Mouse (Mus musculus): ENCODE measurements around the gene Lipi. TPM values are rescaled to one million over a fixed set of nuclear protein-coding genes. Genes with fewer than 3 reads are reported as not detected.

Lipi gene
- not detected in 2 replicates for polyA plus RNA-seq (2015; fragmentation: Nextera tagmentation; extraction: Ambion mirVana)

DNA sequence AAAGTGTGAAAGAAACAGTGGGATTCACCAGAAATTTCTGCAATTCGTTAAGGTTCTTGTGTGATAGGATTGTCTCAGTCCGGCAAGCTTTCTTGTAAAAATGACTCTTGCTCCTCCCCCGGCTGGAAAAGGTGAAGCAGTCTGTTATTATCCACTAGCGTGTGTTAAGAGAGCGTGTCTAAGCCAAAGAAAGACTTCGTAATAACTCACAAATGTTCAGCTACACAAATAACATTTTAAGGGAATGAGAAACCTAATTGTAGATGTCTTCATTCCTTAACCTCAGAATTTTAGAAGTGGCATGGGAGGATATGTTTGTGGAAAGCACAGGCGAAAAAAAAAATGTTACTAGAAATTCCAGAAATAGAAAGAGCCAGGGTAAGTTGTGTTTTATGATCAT lies at the start of gene Lipi:
TSS of gene Lipi (minus strand) at position 101 of the 400 bp plus-strand sequence.
- Histone ChIP-seq H3K4me3 (no peak within 1 kb of the TSS), H3K27ac (no peak within 1 kb of the TSS), H3K4me2 (no peak within 1 kb of the TSS), H3K9ac (no peak within 1 kb of the TSS), H3K4me1 (no peaks in the 10 kb centered on the region), H3K27me3 (replicated peaks) (no peaks in the 10 kb centered on the region), H3K9me3 (no peaks in the 10 kb centered on the region), H3K36me3 (replicated peaks) (no peaks in the 10 kb centered on the region)
- ATAC-seq (replicated peaks), result no peak
- WGBS, result 59% methylated on average over 7 of the region's 7 CpGs

DNA sequence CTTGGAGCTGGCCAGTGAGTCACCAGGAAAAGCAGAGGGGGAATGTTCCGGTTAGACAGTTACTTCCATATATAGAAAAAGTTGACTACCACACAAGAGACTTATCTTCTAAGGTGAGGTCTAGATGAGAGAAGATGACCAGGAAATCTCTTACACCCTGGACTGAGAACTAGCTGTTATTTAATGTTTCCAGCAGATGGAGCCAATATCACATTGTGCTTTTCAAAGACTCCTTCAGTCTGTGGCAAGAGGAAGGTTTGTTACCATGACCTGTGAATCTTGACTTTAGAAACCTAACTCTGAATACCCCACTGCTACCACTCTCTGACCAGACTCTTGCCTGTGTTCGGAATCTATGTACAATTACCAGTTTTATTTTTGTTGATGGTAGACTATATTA lies 42.0 kb upstream of the Lipi start:
- H3K9ac ChIP-seq, result no peak overlapping the region
- no peak for ATAC-seq (replicated peaks)
- no peaks in the 10 kb centered on the region for H3K27me3 ChIP-seq (replicated peaks)
- H3K9me3 ChIP-seq, result no peaks in the 10 kb centered on the region
- H3K4me1 ChIP-seq, result no peaks in the 10 kb centered on the region
- H3K4me3 ChIP-seq, result no peak overlapping the region
- no peak overlapping the region for H3K27ac ChIP-seq
- 89% methylated on average over 2 of the region's 2 CpGs for WGBS
- no peak overlapping the region for H3K4me2 ChIP-seq
- no peaks in the 10 kb centered on the region for H3K36me3 ChIP-seq (replicated peaks)

DNA sequence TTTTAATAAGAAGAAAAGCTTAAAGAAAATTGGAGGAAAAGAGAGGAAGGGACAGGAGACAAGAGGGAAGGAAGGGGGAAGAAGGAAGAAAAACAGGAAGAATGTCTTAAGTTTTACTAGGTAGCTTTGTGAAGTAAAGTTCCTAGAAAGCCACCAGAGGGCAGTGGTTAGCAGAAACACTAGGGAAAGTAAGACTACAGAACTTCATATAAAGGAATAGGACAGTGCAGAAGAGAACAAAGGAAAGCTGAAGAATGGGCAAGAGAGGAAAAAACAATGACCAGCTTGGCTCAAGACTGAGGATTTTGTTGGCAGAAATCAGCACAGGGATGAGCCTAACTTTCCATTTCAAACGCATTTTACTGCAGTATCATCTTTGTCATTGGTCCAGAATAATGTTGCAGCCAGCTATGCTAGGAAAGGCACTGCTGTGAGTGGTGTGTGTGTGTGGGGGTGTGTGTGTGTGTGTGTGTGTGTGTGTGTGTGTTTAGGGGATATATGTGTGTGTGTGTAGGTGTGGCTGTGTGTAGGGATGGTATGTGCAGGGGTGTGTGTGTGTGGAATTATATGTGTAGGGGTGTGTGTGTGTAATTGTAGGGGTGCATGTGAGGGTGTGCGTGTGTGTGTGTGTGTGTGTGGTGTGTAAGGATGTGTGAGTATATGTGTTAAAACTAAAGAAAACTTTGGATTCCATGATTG lies 31.9 kb upstream of the Lipi start:
- peak; percentile 78 for ATAC-seq (replicated peaks)
- 76% methylated on average over 2 of the region's 2 CpGs for WGBS

DNA sequence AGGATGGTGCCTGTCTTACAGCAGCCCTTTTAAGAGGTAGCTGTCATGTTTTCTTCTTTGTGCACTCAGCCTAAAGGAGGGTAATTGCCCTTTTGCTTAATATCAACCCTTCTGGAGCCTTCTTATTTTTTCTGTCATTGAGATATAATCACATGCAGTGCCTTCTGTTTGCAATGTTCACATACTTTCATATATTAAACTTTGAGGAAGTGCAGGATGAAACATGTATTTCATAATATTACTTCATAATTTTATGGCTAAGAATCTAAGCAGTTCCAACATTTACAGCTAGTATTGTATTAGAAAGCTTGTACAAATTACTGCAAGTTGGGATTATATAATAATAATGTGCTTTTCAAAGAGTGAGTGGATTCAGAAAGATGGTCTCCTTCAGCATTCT lies 26.7 kb upstream of the Lipi start:
- no peaks in the 10 kb centered on the region for H3K36me3 ChIP-seq (replicated peaks)
- no peak for ATAC-seq (replicated peaks)
- H3K4me2 ChIP-seq, result no peak overlapping the region
- no peaks in the 10 kb centered on the region for H3K4me1 ChIP-seq
- no peak overlapping the region for H3K27ac ChIP-seq
- H3K9me3 ChIP-seq, result no peaks in the 10 kb centered on the region
- no peaks in the 10 kb centered on the region for H3K27me3 ChIP-seq (replicated peaks)
- H3K9ac ChIP-seq, result no peak overlapping the region
- no peak overlapping the region for H3K4me3 ChIP-seq

More for the DNA sequence above, 31.9 kb upstream of the Lipi start:
- no peak overlapping the region for H3K27ac ChIP-seq
- H3K9me3 ChIP-seq, result no peaks in the 10 kb centered on the region
- H3K36me3 ChIP-seq (replicated peaks), result no peaks in the 10 kb centered on the region
- H3K4me3 ChIP-seq, result no peak overlapping the region
- no peak overlapping the region for H3K9ac ChIP-seq
- H3K4me1 ChIP-seq, result no peaks in the 10 kb centered on the region
- H3K4me2 ChIP-seq, result no peak overlapping the region
- H3K27me3 ChIP-seq (replicated peaks), result no peaks in the 10 kb centered on the region

DNA sequence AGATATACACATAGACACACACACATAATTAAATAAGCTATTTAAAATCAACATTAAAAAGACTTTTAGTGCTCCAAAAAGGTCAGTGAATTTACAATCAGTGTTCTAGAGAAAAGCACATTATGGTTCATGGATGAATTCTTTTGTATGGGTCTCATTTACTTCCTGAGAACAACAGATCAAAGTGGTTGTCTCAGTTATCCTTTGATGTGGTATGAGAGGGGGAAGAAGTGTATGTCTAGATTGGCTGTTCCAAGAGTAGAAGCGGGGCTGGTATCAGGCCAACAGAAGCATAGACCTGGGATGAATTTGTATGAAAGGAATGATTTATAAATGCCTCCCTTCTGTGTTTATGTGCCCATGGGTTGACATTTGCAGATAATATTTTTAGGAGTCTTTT lies 20.6 kb upstream of the Lipi start:
- WGBS, result 40% methylated on average over 1 of the region's 1 CpGs
- Histone ChIP-seq H3K36me3 (replicated peaks) (no peaks in the 10 kb centered on the region), H3K4me2 (no peak overlapping the region), H3K27me3 (replicated peaks) (no peaks in the 10 kb centered on the region), H3K4me3 (no peak overlapping the region), H3K9me3 (no peaks in the 10 kb centered on the region), H3K27ac (no peak overlapping the region), H3K9ac (no peak overlapping the region), H3K4me1 (no peaks in the 10 kb centered on the region)
- no peak for ATAC-seq (replicated peaks)

DNA sequence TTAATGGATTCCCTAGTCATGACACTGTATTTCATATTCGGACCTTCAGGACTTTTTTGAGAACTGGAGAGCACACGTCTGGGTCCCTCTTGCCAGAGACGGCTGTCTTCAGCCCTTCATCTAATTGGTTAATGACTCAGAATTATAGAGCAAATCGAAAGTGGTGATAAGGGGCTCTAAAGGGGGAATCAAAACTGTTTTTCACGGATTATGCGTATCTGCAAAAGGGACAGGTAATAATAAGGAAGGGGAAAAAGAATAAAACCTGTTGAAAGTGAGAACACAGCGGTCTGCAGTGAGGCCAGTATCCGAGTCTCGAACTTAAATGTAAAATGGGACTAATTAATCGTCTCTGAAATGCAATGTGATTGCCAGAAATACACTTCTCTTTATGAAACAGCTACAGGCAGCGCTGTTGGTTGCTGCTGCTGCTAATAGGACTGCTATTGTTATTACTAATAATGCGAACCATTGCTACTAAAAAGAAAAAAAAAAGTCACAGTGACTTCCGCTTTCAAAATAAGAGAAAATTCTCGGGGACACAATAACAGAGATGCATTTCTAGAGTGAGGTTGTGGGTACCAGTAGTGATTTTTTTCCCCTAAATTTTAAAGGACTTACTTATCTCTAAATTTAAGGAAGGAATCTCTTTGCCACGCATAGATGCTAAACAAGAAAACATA lies 7.8 kb upstream of the Lipi start:
- Histone ChIP-seq H3K9me3 (no peaks in the 10 kb centered on the region), H3K27me3 (replicated peaks) (no peaks in the 10 kb centered on the region), H3K9ac (peak overlapping the region; percentile 80), H3K4me1 (peaks cover 13% of the 10 kb centered on the region), H3K4me2 (peak overlapping the region; percentile 68), H3K36me3 (replicated peaks) (no peaks in the 10 kb centered on the region), H3K27ac (peak overlapping the region; percentile 85; the same call in 1 of the 2 replicates), H3K4me3 (peak overlapping the region; percentile 92)
- peak; percentile 34; the same call in 1 of the 2 replicates for ATAC-seq (replicated peaks)
- 7% methylated on average over 15 of the region's 15 CpGs for WGBS

DNA sequence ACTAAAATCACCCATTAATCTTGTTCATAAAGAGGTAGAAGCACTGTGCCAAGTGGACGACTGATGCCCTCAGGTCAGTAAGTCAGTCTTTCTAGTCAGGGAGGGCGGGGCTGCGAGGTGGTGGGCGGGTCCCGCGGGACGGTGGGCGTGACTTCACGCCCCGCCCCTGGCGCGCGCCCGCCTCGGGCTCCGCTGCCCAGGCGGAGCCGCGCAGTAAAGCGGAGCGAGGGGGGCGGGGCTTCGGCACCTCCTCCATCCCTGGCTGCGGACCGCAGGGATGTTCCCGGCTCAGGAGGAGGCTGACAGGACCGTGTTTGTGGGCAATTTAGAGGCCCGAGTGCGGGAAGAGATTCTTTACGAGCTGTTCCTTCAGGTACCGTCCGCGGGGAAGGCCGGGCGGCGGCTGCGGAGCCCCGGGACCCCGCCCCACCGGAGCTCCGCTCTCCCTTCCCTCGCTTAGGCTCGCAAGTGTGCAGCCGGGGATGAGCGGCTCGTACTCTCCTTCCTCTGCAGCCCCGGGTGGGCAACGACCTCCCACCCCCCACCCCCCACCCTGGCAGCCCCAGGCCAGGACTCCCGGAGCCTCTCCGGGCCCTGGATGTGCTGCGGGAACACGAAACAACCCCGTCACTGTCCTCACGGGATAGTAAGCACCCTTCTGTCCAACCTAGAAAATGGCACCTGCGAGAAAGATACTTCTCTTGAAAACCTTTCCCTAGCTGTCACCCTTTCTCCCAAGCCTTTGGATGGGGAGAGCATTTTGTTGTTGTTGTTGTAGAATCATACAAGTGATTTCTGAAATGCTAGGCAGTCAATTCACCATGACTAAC lies 7.0 kb upstream of the Lipi start, which contains the start of gene Rbm11:
TSS of gene Rbm11 (plus strand) at position 174 of the 830 bp plus-strand sequence.
- under 1% methylated on average over 55 of the region's 55 CpGs for WGBS
- Histone ChIP-seq H3K9ac (peak within 1 kb of the TSS; percentile 80), H3K36me3 (replicated peaks) (no peaks in the 10 kb centered on the region), H3K9me3 (no peaks in the 10 kb centered on the region), H3K4me1 (peaks cover 13% of the 10 kb centered on the region), H3K4me3 (peak within 1 kb of the TSS; percentile 92), H3K27me3 (replicated peaks) (no peaks in the 10 kb centered on the region), H3K4me2 (peak within 1 kb of the TSS; percentile 68), H3K27ac (peak within 1 kb of the TSS; percentile 85)
- ATAC-seq (replicated peaks), result peak; percentile 97

DNA sequence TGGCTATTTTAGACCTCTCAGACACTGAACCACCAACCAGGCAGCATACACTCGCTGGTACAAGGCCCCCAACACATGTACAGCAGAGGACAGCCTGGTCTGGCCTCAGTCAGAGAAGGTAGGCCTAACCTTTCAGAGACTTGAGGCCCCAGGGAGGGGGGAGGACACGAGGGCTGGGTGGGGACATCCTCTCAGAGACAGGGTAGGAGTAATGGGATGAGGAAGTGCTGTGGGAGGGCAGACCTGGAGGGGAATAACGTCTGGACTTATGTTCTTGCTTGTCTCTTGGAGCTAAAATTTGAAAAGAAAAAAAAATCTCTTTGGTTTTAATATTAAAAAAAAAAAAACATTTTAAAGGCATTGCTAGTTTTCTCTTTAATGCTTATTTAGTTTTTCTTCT lies 605 bp upstream of the Lipi start:
- H3K4me2 ChIP-seq, result no peak overlapping the region
- no peaks in the 10 kb centered on the region for H3K9me3 ChIP-seq
- H3K4me3 ChIP-seq, result no peak overlapping the region
- H3K27ac ChIP-seq, result no peak overlapping the region
- H3K27me3 ChIP-seq (replicated peaks), result no peaks in the 10 kb centered on the region
- no peaks in the 10 kb centered on the region for H3K4me1 ChIP-seq
- no peak for ATAC-seq (replicated peaks)
- 37% methylated on average over 3 of the region's 3 CpGs for WGBS
- no peak overlapping the region for H3K9ac ChIP-seq
- H3K36me3 ChIP-seq (replicated peaks), result no peaks in the 10 kb centered on the region

DNA sequence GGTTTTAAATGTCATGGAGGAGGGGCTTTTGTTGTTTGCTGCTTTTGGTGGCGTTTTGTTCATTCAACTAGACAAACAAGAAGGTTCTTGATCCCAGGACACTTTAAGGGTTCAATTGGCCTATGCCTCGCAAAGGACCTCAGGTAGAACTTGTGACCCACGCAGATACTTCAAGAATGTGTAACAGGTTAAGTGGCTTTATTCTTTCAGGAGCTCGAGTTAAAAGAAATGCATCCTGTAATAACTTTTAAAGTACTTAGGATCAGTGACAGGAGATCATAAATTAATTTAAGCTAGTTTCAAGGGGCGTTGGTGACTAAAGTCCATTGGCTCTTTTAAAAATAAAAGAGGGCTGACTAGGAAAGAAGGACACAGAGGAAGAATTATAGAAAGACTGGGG lies 3.6 kb downstream of the Lipi start:
- Histone ChIP-seq H3K36me3 (replicated peaks) (no peaks in the 10 kb centered on the region), H3K27ac (no peak overlapping the region), H3K4me2 (no peak overlapping the region), H3K27me3 (replicated peaks) (no peaks in the 10 kb centered on the region), H3K4me1 (no peaks in the 10 kb centered on the region), H3K9me3 (no peaks in the 10 kb centered on the region), H3K4me3 (no peak overlapping the region), H3K9ac (no peak overlapping the region)
- ATAC-seq (replicated peaks), result no peak
- WGBS, result 85% methylated on average over 5 of the region's 5 CpGs

DNA sequence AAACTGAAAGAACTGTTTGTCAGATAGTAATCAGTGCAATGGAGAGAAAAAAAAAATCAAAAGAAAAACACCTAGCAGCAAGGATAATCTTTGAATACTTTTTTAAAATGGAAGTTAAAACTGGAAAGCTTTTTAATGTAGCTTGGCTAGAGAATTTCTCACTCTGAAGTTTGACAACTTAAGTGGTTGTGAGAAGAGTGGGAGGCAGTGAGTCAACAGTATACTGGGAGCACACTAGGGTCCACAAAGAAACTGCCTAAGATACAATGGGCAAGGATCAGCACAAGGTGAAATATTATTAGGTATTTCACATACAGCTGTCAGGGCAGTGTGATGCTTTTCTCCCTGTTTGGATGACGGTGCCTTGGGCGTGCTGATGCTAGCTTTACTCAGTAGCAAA lies 23.0 kb downstream of the Lipi start:
- no peaks in the 10 kb centered on the region for H3K27me3 ChIP-seq (replicated peaks)
- no peak overlapping the region for H3K4me2 ChIP-seq
- H3K4me1 ChIP-seq, result no peaks in the 10 kb centered on the region
- 91% methylated on average over 2 of the region's 2 CpGs for WGBS
- H3K27ac ChIP-seq, result no peak overlapping the region
- H3K9me3 ChIP-seq, result no peaks in the 10 kb centered on the region
- no peak for ATAC-seq (replicated peaks)
- no peak overlapping the region for H3K4me3 ChIP-seq
- H3K9ac ChIP-seq, result no peak overlapping the region
- no peaks in the 10 kb centered on the region for H3K36me3 ChIP-seq (replicated peaks)

DNA sequence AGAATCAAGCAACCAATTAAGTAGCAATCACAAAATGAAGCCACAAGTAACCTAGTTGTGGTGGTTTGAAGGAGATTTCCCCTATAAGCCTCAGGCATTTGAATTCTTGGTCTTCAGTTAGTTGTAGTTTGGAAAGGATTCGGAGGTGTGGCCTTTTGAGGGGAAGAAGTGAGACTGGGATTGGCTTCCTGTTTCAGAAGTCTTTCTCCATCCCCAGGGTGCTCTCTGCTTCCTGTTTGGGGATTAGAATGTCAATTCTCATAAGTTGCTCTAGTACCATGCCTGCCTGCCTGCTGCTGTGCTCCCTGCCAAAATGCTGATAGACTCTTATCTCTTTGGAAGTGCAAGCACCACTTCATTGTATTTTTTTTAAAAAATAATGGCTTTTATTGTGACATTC lies 40.6 kb downstream of the Lipi start:
- Histone ChIP-seq H3K9ac (no peak overlapping the region), H3K9me3 (no peaks in the 10 kb centered on the region), H3K36me3 (replicated peaks) (no peaks in the 10 kb centered on the region), H3K27ac (no peak overlapping the region), H3K4me1 (no peaks in the 10 kb centered on the region), H3K4me3 (no peak overlapping the region), H3K27me3 (replicated peaks) (no peaks in the 10 kb centered on the region), H3K4me2 (no peak overlapping the region)
- WGBS, result 81% methylated on average over 1 of the region's 1 CpGs
- no peak for ATAC-seq (replicated peaks)

DNA sequence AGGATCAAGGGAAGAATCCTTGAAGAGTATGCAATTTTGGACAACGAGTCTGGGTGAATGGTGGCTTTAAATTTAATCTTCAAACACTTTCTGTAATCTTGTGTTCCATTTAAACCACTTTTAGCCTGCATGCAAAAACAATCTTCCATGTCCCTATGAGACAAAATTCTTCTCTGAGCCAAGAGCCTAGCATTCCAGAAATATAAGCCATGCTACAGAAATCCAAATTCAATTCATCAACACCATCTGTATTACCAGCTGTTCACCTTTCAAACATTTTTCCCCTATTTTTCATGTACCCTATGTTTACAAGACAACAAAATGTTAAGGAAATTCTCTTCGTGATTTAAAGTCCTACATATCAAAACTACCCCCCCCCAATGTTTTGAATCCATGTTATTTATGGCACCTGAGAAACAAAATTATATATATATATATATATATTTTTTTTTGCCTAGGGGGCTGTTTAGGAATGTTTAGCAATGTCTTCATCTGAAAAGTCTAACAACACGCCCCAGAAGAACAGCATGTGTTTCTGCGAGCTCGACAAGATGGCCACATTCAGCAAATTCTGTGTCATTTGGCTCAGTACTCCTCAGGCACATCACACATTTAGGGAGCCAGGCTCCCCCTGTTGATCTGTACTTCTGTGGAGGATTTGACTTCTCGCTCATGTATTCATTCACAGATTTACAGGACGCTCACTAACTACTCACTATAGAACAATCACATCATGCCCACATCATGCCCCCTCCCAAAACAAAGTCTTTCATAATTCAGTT lies 47.9 kb downstream of the Lipi start:
- Histone ChIP-seq H3K9ac (no peak overlapping the region), H3K27ac (no peak overlapping the region), H3K9me3 (no peaks in the 10 kb centered on the region), H3K27me3 (replicated peaks) (no peaks in the 10 kb centered on the region), H3K4me3 (no peak overlapping the region), H3K4me1 (no peaks in the 10 kb centered on the region), H3K36me3 (replicated peaks) (no peaks in the 10 kb centered on the region), H3K4me2 (no peak overlapping the region)
- 87% methylated on average over 7 of the region's 7 CpGs for WGBS
- ATAC-seq (replicated peaks), result no peak
